Mouse (Mus musculus): ENCODE data around the gene Cst12.
"Not testable (repeated sequence)": the region's sequence is repeated elsewhere in the genome, so short reads cannot be mapped to it uniquely, and the experiment has no call there.

Cst12 gene

GRCm38 (mm10) chr2:148789142-148789541, at the start of gene Cst12:
Gene Cst12 (plus strand): TSS chr2:148789361.
- DNase-seq (ENCODE audit: low spot score), result no peak

GRCm38 (mm10) chr2:148743001-148743400, 46.2 kb upstream of the Cst12 start:
- DNase-seq (ENCODE audit: low spot score), result no peak

- DNase-seq (ENCODE audit: low spot score), result no peak
Measured at GRCm38 (mm10) chr2:148743846-148744407, 45.2 kb upstream of the Cst12 start.

GRCm38 (mm10) chr2:148750058-148750457, 39.1 kb upstream of the Cst12 start, which contains the start of gene Cstl1:
Gene Cstl1 (plus strand): TSS chr2:148750358.
- DNase-seq (ENCODE audit: low spot score), result no peak

- peak; percentile 93 for DNase-seq (ENCODE audit: low spot score)
Measured at GRCm38 (mm10) chr2:148751893-148752813, 37.0 kb upstream of the Cst12 start.

- no peak for DNase-seq (ENCODE audit: low spot score)
Measured at GRCm38 (mm10) chr2:148754310-148754846, 34.8 kb upstream of the Cst12 start.

GRCm38 (mm10) chr2:148763648-148764388, 25.3 kb upstream of the Cst12 start:
- DNase-seq (ENCODE audit: low spot score), result no peak

GRCm38 (mm10) chr2:148771397-148771796, 17.8 kb upstream of the Cst12 start, which contains the start of gene Cst11:
Gene Cst11 (minus strand): TSS chr2:148771497.
- DNase-seq (ENCODE audit: low spot score), result not testable (repeated sequence)

- no peak for DNase-seq (ENCODE audit: low spot score)
Measured at GRCm38 (mm10) chr2:148781709-148782108, 7.5 kb upstream of the Cst12 start, which contains the start of gene 8030411F24Rik. Gene 8030411F24Rik (plus strand): TSS chr2:148782009.

GRCm38 (mm10) chr2:148798485-148798884, 9.3 kb downstream of the Cst12 start, which contains the start of gene Cst8:
Gene Cst8 (plus strand): TSS chr2:148798785.
- no peak for DNase-seq (ENCODE audit: low spot score)

GRCm38 (mm10) chr2:148801491-148801921, 12.3 kb downstream of the Cst12 start:
- DNase-seq (ENCODE audit: low spot score), result no peak

- DNase-seq (ENCODE audit: low spot score), result no peak
Measured at GRCm38 (mm10) chr2:148806696-148807095, 17.5 kb downstream of the Cst12 start.

- DNase-seq (ENCODE audit: low spot score), result no peak
Measured at GRCm38 (mm10) chr2:148819909-148820308, 30.7 kb downstream of the Cst12 start, which contains the start of gene Cst13. Gene Cst13 (plus strand): TSS chr2:148820081.

- no peak for DNase-seq (ENCODE audit: low spot score)
Measured at GRCm38 (mm10) chr2:148825986-148826385, 36.8 kb downstream of the Cst12 start.

GRCm38 (mm10) chr2:148834912-148835311, 45.8 kb downstream of the Cst12 start, which contains the start of gene Cst9:
Gene Cst9 (plus strand): TSS chr2:148835147.
- no peak for DNase-seq (ENCODE audit: low spot score)

GRCm38 (mm10) chr2:148838075-148838777, 49.1 kb downstream of the Cst12 start:
- DNase-seq (ENCODE audit: low spot score), result no peak

- no peak for DNase-seq (ENCODE audit: low spot score)
Measured at GRCm38 (mm10) chr2:148839224-148839623, 50.1 kb downstream of the Cst12 start.
